Mouse (Mus musculus) cortical plate, adult 2 months (tissue): ENCODE data around the gene Snrnp25. TPM values are rescaled to one million over a fixed set of nuclear protein-coding genes. Genes with fewer than 3 reads are reported as not detected.

Experiments
- H3K27ac ChIP-seq: fragments of 200-500 bp; 2 replicates; pipeline ENCODE4 v1.5.1; 2012; ENCODE audit warnings: low read length, control low read depth, inconsistent platforms; ENCODE audit not compliant: insufficient read depth
- H3K4me1 ChIP-seq: fragments of 200-500 bp; 2 replicates; pipeline ENCODE4 v1.6.1; 2011; ENCODE audit warnings: low read length; ENCODE audit not compliant: control insufficient read depth, insufficient read depth
- H3K4me3 ChIP-seq: fragments of 200-500 bp; 2 replicates; pipeline ENCODE4 v1.5.1; 2011; ENCODE audit warnings: mild to moderate bottlenecking, low read length, control low read depth; ENCODE audit not compliant: insufficient read depth
- CTCF ChIP-seq: fragments of 200-500 bp; IDR thresholded peaks from 2 replicates; pipeline ENCODE4 v1.5.1; 2011; ENCODE audit warnings: mild to moderate bottlenecking, control low read depth, low read length; ENCODE audit not compliant: insufficient read depth; ENCODE audit errors: extremely low read depth
- POLR2A ChIP-seq: fragments of 200-500 bp; IDR thresholded peaks from 2 replicates; pipeline ENCODE4 v1.6.1; 2011; ENCODE audit warnings: mild to moderate bottlenecking, low read length, control low read depth; ENCODE audit not compliant: insufficient read depth; ENCODE audit errors: extremely low read depth
- polyA plus RNA-seq: library from polyadenylated mRNA; depleted of rRNA; stranded (reverse); fragments of >200 nt; gene quantifications from 2 replicates; pipeline ENCODE4 v1.2.3, GENCODE M21; 2012; rRNA removed

Gene Snrnp25
- polyA plus RNA-seq, 1 experiment: 51.8 TPM

DNA sequence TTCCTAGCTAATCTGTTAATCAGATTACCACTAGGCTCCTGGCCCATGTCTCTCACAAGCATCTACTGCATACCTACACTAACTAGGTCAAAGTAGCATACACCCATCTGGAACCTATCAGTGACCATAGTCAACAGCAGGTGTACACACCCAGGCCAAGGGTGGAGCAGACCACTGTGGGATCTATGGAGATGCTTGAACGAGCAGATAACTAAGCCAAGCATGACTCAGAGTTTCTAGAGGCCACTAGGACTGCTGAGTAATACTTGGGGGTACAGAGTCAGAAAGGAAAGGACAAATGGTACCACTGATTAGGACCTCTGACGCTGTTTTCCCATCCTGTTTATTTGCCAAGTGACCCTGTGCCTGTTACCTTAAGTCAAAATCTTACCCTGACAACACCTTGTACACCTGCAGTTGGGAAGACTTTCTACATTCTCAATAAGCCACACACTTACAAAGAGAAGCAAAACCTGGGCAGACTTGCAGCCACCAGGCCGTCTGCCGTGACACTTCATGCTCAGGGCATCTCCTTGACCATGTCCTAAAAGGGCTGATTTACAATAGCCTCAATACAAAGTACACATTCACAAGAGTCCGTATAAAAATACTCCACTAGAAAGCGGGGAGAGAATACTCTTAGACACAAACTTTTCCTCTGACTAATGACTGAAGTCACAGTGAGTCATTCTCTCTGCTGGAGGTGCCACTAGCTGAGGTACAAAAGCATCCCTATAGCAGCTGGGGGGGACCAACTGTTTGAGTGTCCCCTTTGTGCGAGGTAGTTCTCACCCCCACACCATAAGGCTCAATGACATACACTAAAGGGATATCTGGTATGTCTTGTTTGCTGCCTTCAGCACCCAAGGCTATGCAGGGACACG lies 45.9 kb downstream of the Snrnp25 start:
- H3K4me3 ChIP-seq: no peak overlapping the region
- no peak overlapping the region for H3K27ac ChIP-seq
- TF ChIP-seq POLR2A: no peak
- no peak for TF ChIP-seq CTCF
- H3K4me1 ChIP-seq: peaks cover 3% of the 10 kb centered on the region; the same call in 1 of the 2 replicates

DNA sequence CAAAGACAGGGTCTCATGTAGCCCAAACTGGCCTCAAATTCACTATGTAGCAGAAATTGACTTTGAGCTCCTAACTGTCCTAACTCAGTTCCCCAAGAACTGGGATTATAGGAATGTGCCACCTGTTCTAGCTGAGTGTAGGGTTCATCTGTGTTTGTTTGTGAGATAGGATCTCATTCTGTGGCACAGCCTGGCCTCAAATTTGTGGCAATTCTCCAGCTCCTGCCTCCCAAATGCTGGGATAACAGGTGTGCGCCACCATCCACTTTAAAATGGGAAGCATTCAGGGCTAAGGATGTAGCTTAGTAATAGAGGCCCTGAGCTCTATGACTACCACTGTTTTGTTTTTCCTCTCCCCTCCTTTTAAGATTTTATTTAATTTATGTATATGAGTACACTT lies 47.9 kb downstream of the Snrnp25 start:
- H3K4me3 ChIP-seq: no peak overlapping the region

DNA sequence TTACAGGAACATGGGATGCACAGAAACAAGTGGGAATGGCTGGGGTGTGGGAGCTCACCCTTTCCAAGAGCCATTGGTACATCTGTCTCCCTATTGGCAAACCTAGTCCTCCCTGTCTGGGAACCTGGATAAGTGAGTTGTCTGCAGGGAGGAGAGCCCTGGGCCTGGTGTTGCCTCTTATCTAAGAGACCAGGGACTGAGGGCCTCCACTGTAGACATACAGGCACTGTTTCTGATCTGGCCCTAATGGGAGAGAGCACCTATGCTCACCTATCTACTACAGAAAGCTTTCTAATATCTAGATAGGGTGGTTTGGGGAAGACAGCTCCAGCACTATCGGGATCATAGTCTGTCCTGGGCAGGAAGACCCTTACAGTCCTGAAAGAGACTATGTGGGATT lies 50.9 kb downstream of the Snrnp25 start:
- TF ChIP-seq POLR2A (no peak), CTCF (no peak)
- H3K4me3 ChIP-seq: no peak overlapping the region
- peaks cover 3% of the 10 kb centered on the region; the same call in 1 of the 2 replicates for H3K4me1 ChIP-seq
- H3K27ac ChIP-seq: no peak overlapping the region

More for the DNA sequence above, 47.9 kb downstream of the Snrnp25 start:
- H3K4me1 ChIP-seq: peaks cover 3% of the 10 kb centered on the region; the same call in 1 of the 2 replicates
- no peak overlapping the region for H3K27ac ChIP-seq
- TF ChIP-seq POLR2A (no peak), CTCF (no peak)

DNA sequence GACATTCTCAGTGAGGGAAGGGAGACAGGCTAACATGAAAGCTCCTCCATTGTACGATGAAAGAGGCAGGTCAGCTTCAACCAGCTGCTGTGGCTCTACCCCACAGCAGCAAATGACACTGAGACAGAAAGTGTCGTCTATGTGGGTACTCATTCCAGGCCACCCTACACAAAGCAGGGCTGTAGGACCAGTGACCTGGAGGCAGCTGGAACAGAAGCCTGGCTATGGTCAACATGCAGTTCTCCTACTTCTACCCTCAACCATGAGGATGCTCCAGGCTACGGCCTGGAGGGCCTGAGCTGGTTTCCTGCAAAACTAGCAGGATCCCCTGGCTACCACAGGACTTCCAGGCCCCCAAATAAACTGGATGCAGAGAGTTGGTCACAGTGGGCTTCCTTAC lies 51.4 kb downstream of the Snrnp25 start:
- H3K4me1 ChIP-seq: peaks cover 2% of the 10 kb centered on the region; the same call in 1 of the 2 replicates
- no peak overlapping the region for H3K4me3 ChIP-seq
- no peak for TF ChIP-seq CTCF
- TF ChIP-seq POLR2A: no peak
- H3K27ac ChIP-seq: no peak overlapping the region

Other genes with a start within 250 kb of the Snrnp25 start
- 0.09 and 0.15 TPM in 2 replicates for gene 4930524B15Rik, start 239.8 kb upstream of the Snrnp25 start, polyA plus RNA-seq
- gene Nsg2, start 205.0 kb upstream of the Snrnp25 start, polyA plus RNA-seq: 492 and 504 TPM in 2 replicates
- gene Il9r, start 5.1 kb upstream of the Snrnp25 start, polyA plus RNA-seq: 0.06 and 0.15 TPM in 2 replicates
- 25.6 and 26.9 TPM in 2 replicates for gene Rhbdf1, start 16.9 kb downstream of the Snrnp25 start, polyA plus RNA-seq
- 14.2 and 15.4 TPM in 2 replicates for gene Mpg, start 21.1 kb downstream of the Snrnp25 start, polyA plus RNA-seq
- gene Nprl3, start 62.3 kb downstream of the Snrnp25 start, polyA plus RNA-seq: 78.7 and 80.9 TPM in 2 replicates
- gene Hba-x, start 71.0 kb downstream of the Snrnp25 start, polyA plus RNA-seq: 0.15 and 0.21 TPM in 2 replicates
- gene Hba-a1, start 78.1 kb downstream of the Snrnp25 start, polyA plus RNA-seq: 139 and 197 TPM in 2 replicates
- gene Hbq1b, start 81.5 kb downstream of the Snrnp25 start, polyA plus RNA-seq: 1.9 and 2.1 TPM in 2 replicates
- 389 and 531 TPM in 2 replicates for gene Hba-a2, start 91.1 kb downstream of the Snrnp25 start, polyA plus RNA-seq
- gene Hbq1a, start 94.7 kb downstream of the Snrnp25 start, polyA plus RNA-seq: 3.0 and 3.5 TPM in 2 replicates
- 8.6 and 8.7 TPM in 2 replicates for gene Sh3pxd2b, start 142.4 kb downstream of the Snrnp25 start, polyA plus RNA-seq
- 30.9 and 31.8 TPM in 2 replicates for gene Ubtd2, start 250.0 kb downstream of the Snrnp25 start, polyA plus RNA-seq